Mouse (Mus musculus): ENCODE results near the gene Stim2. TPM values are rescaled to one million over a fixed set of nuclear protein-coding genes. Genes with fewer than 3 reads are reported as not detected.

The Stim2 gene
- polyA plus RNA-seq (2016; fragmentation: Nextera tagmentation; extraction: Ambion mirVana), result 15.7 and 17.9 TPM in 2 replicates

GRCm38 (mm10) chr5:53998146-53998742 lies at the start of gene Stim2:
Stim2 (plus strand) TSS chr5:53998499.
- peak within 1 kb of the TSS; percentile 89 for H3K4me3 ChIP-seq
- no peaks in the 10 kb centered on the region for H3K27me3 ChIP-seq (replicated peaks)
- peaks cover 11% of the 10 kb centered on the region; the same call in 1 of the 2 replicates for H3K4me1 ChIP-seq (replicated peaks)
- H3K9me3 ChIP-seq (replicated peaks), result no peaks in the 10 kb centered on the region
- H3K36me3 ChIP-seq, result no peaks in the 10 kb centered on the region
- H3K27ac ChIP-seq (ENCODE audit: poor library complexity, severe bottlenecking), result peak within 1 kb of the TSS; percentile 96
- 1% methylated on average over 39 of the region's 71 CpGs for WGBS
- H3K4me2 ChIP-seq, result peak within 1 kb of the TSS; percentile 94
- peak; percentile 97 for ATAC-seq (ENCODE audit: insufficient number of reproducible peaks, low FRiP score)
- peak within 1 kb of the TSS; percentile 97 for H3K9ac ChIP-seq

- peak; percentile 61; the same call in 1 of the 2 replicates for ATAC-seq (ENCODE audit: insufficient number of reproducible peaks, low FRiP score)
- peaks cover 21% of the 10 kb centered on the region for H3K4me1 ChIP-seq (replicated peaks)
- WGBS, result 61% methylated on average over 8 of the region's 8 CpGs
- no peaks in the 10 kb centered on the region for H3K9me3 ChIP-seq (replicated peaks)
- H3K36me3 ChIP-seq, result no peaks in the 10 kb centered on the region
- H3K4me2 ChIP-seq, result no peak overlapping the region
- H3K4me3 ChIP-seq, result no peak overlapping the region
- peak overlapping the region; percentile 51 for H3K27ac ChIP-seq (ENCODE audit: poor library complexity, severe bottlenecking)
- peaks cover 7% of the 10 kb centered on the region; the same call in 1 of the 2 replicates for H3K27me3 ChIP-seq (replicated peaks)
- H3K9ac ChIP-seq, result no peak overlapping the region
Measured at GRCm38 (mm10) chr5:53948606-53949266, 49.6 kb upstream of the Stim2 start.

GRCm38 (mm10) chr5:53950189-53950588 lies 48.1 kb upstream of the Stim2 start:
- Histone ChIP-seq H3K9ac (no peak overlapping the region), H3K27me3 (replicated peaks) (no peaks in the 10 kb centered on the region), H3K36me3 (no peaks in the 10 kb centered on the region), H3K4me3 (no peak overlapping the region), H3K4me1 (replicated peaks) (peaks cover 21% of the 10 kb centered on the region), H3K9me3 (replicated peaks) (0 out of 2 replicates have a peak, but pooled peaks cover 1% of the 10 kb centered on the region), H3K27ac (ENCODE audit: poor library complexity, severe bottlenecking) (0 out of 2 replicates have a peak overlapping the region, but pooled peaks have one; percentile 32), H3K4me2 (no peak overlapping the region)
- no peak for ATAC-seq (ENCODE audit: insufficient number of reproducible peaks, low FRiP score)
- WGBS, result 37% methylated on average over 7 of the region's 7 CpGs

- no peak for ATAC-seq (ENCODE audit: insufficient number of reproducible peaks, low FRiP score)
- Histone ChIP-seq H3K9ac (no peak overlapping the region), H3K27ac (ENCODE audit: poor library complexity, severe bottlenecking) (no peak overlapping the region), H3K4me2 (no peak overlapping the region), H3K27me3 (replicated peaks) (no peaks in the 10 kb centered on the region), H3K9me3 (replicated peaks) (0 out of 2 replicates have a peak, but pooled peaks cover 3% of the 10 kb centered on the region), H3K4me1 (replicated peaks) (peaks cover 16% of the 10 kb centered on the region; the same call in 1 of the 2 replicates), H3K36me3 (no peaks in the 10 kb centered on the region), H3K4me3 (no peak overlapping the region)
Measured at GRCm38 (mm10) chr5:53953216-53953615, 45.1 kb upstream of the Stim2 start.

GRCm38 (mm10) chr5:53953797-53954196 lies 44.5 kb upstream of the Stim2 start:
- Histone ChIP-seq H3K4me1 (replicated peaks) (0 out of 2 replicates have a peak, but pooled peaks cover 11% of the 10 kb centered on the region), H3K36me3 (no peaks in the 10 kb centered on the region), H3K9me3 (replicated peaks) (0 out of 2 replicates have a peak, but pooled peaks cover 3% of the 10 kb centered on the region), H3K27me3 (replicated peaks) (no peaks in the 10 kb centered on the region), H3K27ac (ENCODE audit: poor library complexity, severe bottlenecking) (no peak overlapping the region), H3K9ac (no peak overlapping the region), H3K4me2 (no peak overlapping the region), H3K4me3 (no peak overlapping the region)
- no peak for ATAC-seq (ENCODE audit: insufficient number of reproducible peaks, low FRiP score)
- WGBS, result 76% methylated on average over 2 of the region's 2 CpGs

GRCm38 (mm10) chr5:53955966-53956365 lies 42.3 kb upstream of the Stim2 start:
- ATAC-seq (ENCODE audit: insufficient number of reproducible peaks, low FRiP score), result no peak
- H3K27ac ChIP-seq (ENCODE audit: poor library complexity, severe bottlenecking), result no peak overlapping the region
- WGBS, result 77% methylated on average over 2 of the region's 2 CpGs
- H3K36me3 ChIP-seq, result no peaks in the 10 kb centered on the region
- 0 out of 2 replicates have a peak, but pooled peaks cover 3% of the 10 kb centered on the region for H3K9me3 ChIP-seq (replicated peaks)
- H3K4me2 ChIP-seq, result no peak overlapping the region
- no peak overlapping the region for H3K9ac ChIP-seq
- 0 out of 2 replicates have a peak, but pooled peaks cover 6% of the 10 kb centered on the region for H3K4me1 ChIP-seq (replicated peaks)
- no peaks in the 10 kb centered on the region for H3K27me3 ChIP-seq (replicated peaks)
- H3K4me3 ChIP-seq, result no peak overlapping the region

GRCm38 (mm10) chr5:53956396-53957314 lies 41.6 kb upstream of the Stim2 start:
- Histone ChIP-seq H3K4me3 (no peak overlapping the region), H3K27me3 (replicated peaks) (no peaks in the 10 kb centered on the region), H3K9ac (no peak overlapping the region), H3K27ac (ENCODE audit: poor library complexity, severe bottlenecking) (no peak overlapping the region), H3K36me3 (no peaks in the 10 kb centered on the region), H3K4me1 (replicated peaks) (0 out of 2 replicates have a peak, but pooled peaks cover 6% of the 10 kb centered on the region), H3K4me2 (no peak overlapping the region), H3K9me3 (replicated peaks) (0 out of 2 replicates have a peak, but pooled peaks cover 3% of the 10 kb centered on the region)
- 88% methylated on average over 19 of the region's 19 CpGs for WGBS
- no peak for ATAC-seq (ENCODE audit: insufficient number of reproducible peaks, low FRiP score)

GRCm38 (mm10) chr5:53957348-53957747 lies 41.0 kb upstream of the Stim2 start:
- Histone ChIP-seq H3K9me3 (replicated peaks) (0 out of 2 replicates have a peak, but pooled peaks cover 3% of the 10 kb centered on the region), H3K4me1 (replicated peaks) (0 out of 2 replicates have a peak, but pooled peaks cover 6% of the 10 kb centered on the region), H3K36me3 (no peaks in the 10 kb centered on the region), H3K4me3 (no peak overlapping the region), H3K27ac (ENCODE audit: poor library complexity, severe bottlenecking) (no peak overlapping the region), H3K4me2 (no peak overlapping the region), H3K27me3 (replicated peaks) (no peaks in the 10 kb centered on the region), H3K9ac (no peak overlapping the region)
- ATAC-seq (ENCODE audit: insufficient number of reproducible peaks, low FRiP score), result no peak
- 50% methylated on average over 6 of the region's 6 CpGs for WGBS

GRCm38 (mm10) chr5:53961229-53961628 lies 37.1 kb upstream of the Stim2 start:
- Histone ChIP-seq H3K4me2 (no peak overlapping the region), H3K27ac (ENCODE audit: poor library complexity, severe bottlenecking) (no peak overlapping the region), H3K9ac (no peak overlapping the region), H3K4me1 (replicated peaks) (0 out of 2 replicates have a peak, but pooled peaks cover 6% of the 10 kb centered on the region), H3K27me3 (replicated peaks) (no peaks in the 10 kb centered on the region), H3K36me3 (no peaks in the 10 kb centered on the region), H3K9me3 (replicated peaks) (no peaks in the 10 kb centered on the region), H3K4me3 (no peak overlapping the region)
- ATAC-seq (ENCODE audit: insufficient number of reproducible peaks, low FRiP score), result no peak
- 62% methylated on average over 5 of the region's 5 CpGs for WGBS

GRCm38 (mm10) chr5:53961830-53962515 lies 36.3 kb upstream of the Stim2 start:
- Histone ChIP-seq H3K36me3 (no peaks in the 10 kb centered on the region), H3K4me3 (no peak overlapping the region), H3K27me3 (replicated peaks) (no peaks in the 10 kb centered on the region), H3K27ac (ENCODE audit: poor library complexity, severe bottlenecking) (no peak overlapping the region), H3K9ac (no peak overlapping the region), H3K9me3 (replicated peaks) (no peaks in the 10 kb centered on the region), H3K4me2 (no peak overlapping the region), H3K4me1 (replicated peaks) (0 out of 2 replicates have a peak, but pooled peaks cover 5% of the 10 kb centered on the region)
- ATAC-seq (ENCODE audit: insufficient number of reproducible peaks, low FRiP score), result no peak
- 65% methylated on average over 12 of the region's 12 CpGs for WGBS
